Mouse (Mus musculus) frontal cortex, adult (tissue): ENCODE results near the gene Megf11.
A peak's percentile ranks its signal among the peaks of the same experiment; 100 is the strongest.
"Not testable (repeated sequence)": the region's sequence is repeated elsewhere in the genome, so short reads cannot be mapped to it uniquely, and the experiment has no call there.

Source experiments
- ATAC-seq: cut with Nextera tagmentation; 2 replicates; pipeline ENCODE4 v1.9.2; 2017; ENCODE audit warnings: mild to moderate bottlenecking, moderate library complexity, mixed read lengths; ENCODE audit not compliant: low TSS enrichment

The Megf11 gene

DNA sequence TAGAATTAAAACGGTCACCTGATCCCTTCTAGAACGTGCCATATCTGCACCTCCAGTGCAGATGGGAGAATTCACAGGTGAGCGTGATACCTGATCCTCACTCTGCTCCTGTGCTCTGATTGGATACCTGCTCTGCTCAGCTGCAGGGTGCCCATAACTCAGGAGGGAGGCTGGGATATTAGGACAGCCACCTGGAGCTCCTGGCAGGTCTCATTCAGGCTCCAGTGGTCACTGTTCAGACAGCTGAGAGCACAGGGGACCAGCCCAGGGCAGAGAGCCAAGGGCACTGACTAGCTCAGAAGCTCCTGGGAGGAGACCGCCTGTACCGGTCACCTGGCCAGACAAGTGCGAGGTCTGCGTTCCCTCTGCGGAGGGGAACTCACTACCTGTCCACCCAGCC lies 80.7 kb downstream of the Megf11 start:
- no peak for ATAC-seq

DNA sequence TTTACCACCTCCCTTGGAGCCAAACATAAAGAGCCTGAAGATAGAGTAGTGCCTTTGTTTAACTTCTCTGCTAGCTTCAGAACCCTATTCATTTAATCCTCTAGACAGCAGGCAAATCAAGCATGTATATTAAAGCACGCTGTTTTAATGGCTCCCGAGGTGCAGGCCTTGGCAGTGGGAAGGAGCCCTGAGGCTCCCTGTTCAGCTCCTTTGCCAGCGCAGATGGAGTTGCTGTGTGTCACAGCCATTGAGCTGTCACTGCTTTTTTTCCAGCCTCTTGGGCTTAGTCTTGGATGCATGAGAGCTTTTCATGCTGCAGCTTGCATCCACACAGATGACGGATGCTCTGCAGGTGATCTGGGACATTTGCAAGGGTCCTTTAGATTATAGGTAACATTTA lies 81.1 kb downstream of the Megf11 start:
- no peak for ATAC-seq

DNA sequence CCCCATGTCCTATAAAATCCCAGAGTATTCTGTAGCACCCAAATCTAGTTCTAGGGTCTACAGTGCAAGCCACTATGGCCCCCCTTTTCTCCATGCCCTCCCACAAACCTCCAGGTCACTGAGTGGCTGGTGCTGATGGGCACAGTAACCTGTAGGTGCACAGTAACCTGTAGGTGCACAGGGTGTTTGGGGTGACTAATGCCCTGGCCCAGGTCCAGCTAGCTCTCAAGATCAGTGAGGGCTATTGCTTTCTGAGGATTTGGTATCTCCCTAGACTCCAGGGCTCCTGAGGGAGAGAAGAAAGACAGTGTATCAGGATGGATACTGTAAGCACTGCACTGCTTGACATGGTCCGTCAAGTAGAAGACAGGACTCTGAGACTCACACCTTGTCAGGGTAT lies 85.4 kb downstream of the Megf11 start:
- ATAC-seq: no peak

DNA sequence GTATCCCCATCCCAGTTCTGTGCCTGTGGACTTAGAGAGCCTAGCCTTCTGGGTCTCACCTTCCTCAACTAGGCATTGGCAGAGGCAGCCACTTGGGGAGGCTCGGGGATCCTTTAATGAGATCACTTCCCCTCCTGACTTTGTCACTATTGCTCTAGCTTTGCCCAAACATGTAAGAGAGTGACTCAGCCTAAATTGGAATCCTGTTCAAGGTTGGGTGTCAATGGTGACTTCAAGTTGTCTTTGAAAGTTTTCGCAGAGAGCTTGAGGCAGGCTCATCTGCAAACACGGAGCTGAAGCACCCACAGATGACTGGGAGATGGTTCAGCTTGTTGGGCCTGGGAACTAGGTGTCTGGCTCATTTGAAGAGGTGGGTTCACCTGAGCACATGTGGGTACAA lies 85.9 kb downstream of the Megf11 start:
- ATAC-seq: no peak

DNA sequence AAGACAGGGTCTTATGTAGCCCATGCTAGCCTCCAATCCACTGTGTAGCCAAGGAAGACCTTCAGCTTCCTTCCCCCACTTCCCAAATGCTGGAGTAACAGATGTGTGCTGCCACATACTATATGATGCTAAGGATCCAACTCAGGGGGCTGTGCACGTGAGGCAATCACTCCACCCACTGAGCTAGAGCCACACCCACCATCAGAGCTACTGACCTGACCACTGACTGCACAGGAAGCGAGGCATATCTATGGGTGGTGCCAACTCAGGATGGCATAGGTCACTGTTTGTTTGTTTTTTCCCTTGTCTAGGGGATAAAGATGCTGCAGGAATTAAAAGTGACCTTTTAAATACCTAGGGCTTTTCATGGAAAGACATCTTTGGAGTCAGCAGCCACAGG lies 86.7 kb downstream of the Megf11 start:
- ATAC-seq: no peak

DNA sequence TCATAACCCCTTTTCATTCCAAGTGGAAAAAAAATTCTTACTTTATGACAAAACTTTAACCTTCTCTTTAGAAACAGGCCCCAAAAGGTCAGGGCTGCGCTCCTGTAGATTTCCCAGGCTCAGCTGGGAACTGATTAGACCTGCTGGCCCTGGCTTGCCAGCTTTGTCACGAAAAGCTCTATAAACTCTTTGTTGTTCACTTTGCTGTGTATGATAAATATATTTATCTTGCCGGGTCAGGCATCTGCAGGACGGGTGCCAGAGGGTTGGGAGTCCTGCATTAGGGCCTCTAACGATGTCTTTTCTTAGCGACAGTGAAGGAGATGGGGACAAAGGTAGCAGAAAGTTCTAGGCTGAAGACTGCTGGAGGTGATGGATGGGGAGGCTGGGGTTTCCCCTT lies 87.3 kb downstream of the Megf11 start:
- ATAC-seq: no peak

DNA sequence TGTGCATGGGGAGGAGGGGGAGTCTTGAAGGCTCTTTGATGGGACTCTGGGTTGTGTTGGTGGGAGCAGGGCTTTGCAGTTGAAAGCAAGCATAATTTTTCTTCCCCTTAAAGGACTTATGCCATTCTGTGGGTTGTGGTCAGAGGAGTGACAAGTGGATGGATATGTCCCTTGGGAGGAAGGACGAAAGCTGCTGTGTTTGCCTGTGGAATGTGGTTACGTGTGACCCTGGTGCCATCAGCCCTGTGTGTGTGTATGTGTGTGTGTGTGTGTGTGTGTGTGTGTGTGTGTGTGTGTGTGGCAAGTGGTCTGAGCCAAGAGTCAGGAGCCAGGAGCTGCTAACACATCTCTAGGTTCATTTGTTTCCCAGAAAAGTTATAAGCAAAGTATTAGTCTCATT lies 87.7 kb downstream of the Megf11 start:
- no peak for ATAC-seq

DNA sequence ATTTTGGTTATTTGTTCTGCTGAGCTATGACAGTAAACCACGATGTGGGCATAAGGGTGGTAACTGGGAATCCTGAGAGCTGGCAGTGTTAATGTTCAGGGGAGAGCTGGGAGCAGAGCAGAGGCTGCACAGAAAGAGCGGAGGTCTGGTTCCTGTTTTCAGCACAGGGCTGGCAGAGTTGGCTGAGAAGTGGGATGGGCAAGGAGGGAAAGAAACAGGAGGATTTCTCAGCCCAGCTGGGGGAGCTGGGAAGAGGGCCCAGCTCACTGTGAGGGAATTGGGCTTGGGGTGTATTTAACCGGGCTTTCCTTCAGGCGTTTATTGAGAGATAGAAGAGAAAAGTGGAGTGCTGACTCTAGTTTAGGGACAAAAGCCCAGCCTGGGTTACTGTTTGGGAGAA lies 88.3 kb downstream of the Megf11 start:
- peak; percentile 57 for ATAC-seq

DNA sequence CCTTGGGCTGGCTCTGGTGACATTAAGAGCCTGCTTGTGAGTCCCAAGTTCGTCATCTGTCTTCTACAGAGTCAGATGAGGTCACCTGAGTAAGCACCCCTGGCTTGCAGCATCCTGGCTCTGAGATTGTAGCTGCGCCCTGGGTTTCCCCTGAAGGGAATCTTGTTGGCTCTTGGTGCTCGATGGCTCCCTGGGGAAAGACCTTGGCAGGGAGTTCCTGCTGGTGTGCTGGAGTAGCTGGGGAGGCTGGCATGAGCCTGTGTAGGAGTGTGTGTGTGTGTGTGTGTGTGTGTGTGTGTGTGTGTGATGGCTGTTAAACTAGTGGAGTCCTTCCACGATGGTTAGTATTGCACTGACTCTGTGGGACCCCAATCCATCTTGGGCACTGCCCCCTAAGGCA lies 88.7 kb downstream of the Megf11 start:
- ATAC-seq: no peak

DNA sequence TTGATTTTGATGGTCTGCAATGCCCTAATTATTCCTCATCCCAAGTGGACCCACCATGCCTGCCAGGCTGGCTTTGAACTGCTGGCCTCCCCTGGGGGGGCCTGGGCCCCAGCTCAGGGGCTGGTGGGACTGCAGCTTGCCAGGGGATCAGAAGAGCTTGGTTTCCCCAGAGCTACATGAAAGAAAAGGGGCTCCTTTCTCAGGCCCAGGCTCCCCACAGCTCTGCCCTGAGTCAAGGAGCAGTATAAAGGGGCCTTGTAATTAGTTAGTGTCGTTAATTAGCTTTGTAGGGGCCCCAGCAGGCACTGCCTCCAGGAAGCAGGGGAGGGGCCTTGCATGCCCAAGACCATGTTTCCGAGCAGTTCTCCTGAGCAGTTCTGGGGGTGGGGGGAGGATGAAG lies 90.5 kb downstream of the Megf11 start:
- ATAC-seq: no peak

DNA sequence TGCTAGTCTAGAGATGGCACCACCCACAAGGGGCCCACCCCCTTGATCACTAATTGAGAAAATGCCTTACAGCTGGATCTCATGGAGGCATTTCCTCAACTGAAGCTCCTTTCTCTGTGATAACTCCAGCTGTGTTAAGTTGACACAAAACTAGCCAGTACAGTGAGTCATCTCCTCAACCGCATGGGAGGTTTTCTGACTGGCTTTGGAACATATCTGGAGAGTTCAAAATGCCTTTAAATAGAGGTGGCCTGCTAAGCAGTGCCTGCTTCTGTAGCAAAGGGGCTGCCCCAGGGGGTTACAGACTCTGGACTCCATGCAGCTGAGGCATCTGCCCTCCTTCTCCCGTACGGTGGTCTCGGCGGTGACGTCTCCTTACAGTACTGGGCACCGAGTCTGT lies 92.0 kb downstream of the Megf11 start:
- not testable (repeated sequence) for ATAC-seq

DNA sequence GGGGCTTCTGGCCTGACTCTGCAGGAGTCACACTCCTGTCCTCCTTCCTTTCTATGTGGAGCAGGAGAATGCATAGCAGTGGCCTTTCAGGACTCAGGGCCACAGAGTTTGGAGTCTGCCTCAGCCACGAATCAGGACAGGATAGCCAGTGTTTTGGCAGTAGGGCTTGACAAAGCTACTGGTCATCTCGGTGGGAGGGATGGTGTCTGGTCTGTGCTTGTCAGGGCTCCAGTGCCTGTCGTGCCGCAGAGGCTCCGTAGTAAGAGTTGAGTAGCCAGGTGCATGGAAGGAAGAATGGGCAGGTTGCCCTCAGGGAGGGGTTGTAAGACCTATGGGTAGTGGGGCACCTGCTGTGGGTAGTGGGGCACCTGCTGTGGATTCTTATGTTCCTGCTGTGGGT lies 96.7 kb downstream of the Megf11 start:
- ATAC-seq: no peak

DNA sequence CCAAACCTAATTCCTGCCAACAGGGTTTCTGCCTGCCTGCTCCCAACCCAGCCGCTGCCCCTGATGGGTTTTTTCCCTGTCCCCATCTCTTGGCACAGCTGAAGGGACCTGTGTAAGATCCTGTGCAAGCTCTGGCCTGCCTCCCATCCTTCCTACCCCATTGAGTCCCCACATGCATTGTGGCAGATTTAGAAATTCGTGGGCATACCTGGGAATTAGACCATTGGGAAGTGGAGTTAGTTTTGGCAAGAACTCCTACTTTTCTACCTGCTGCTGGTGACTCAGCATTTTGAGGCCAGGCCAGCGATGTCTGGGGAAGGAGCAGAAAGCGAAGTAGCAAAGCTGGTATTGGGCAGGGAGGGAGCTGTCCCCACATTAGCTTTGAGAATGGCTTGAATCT lies 102.0 kb downstream of the Megf11 start:
- no peak for ATAC-seq

DNA sequence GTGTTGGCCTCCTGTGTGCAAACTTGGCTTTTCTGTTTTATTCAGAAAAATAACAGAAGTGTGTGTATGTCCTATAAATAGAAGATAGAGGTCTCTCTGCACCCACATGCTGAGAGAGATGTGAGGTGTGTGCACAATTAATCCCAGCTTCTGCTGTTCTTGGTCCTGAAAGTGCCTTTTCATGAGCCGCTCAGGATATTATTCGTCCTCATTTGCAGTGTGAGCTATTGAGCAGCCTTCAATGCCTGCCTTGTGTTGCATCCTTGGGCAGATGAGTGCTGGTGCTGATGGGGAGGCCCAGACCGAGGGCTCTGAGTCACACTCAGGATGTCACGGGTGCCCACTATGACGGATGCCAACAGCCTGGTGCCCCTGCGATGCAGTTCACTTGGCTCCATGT lies 109.2 kb downstream of the Megf11 start:
- ATAC-seq: no peak; the same call in 1 of the 2 replicates

DNA sequence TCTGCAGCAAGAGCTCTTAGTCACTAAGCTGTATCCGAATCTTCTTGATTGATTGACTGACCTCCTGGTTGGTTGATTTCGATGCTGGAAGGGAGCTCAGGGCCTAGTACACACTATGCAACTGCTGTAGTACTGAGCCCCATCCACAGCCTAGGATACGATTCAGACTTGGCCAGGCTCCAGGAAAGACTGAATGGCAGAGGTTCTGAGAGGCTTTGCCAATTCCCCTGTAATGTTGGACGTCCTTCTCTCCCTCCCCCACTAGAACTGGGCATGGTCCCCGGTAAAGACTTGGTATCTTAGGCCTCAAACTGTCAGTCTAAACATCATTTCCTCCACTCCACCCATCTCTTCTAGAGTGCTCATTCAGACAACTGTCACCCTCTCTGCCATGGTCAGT lies 113.5 kb downstream of the Megf11 start:
- no peak for ATAC-seq

DNA sequence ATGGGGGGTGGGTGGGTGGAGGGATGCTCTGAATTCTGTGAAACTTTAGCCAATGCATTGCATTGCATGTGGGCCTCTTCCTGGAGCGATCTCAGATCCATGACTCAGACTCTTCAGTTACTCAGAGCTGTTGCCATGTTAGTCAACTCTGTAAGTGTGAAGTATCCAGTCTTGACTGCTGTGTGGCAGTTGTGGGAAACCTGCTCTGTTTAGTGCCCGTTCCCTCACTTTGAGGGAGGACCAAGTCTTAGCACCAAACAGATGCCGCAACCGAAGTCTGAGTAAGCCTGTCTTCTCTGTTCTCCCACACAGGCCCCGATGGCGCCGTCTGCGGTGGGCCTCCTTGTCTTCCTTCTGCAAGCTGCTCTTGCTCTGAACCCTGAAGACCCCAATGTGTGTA lies 115.8 kb downstream of the Megf11 start:
- peak; percentile 96 for ATAC-seq

DNA sequence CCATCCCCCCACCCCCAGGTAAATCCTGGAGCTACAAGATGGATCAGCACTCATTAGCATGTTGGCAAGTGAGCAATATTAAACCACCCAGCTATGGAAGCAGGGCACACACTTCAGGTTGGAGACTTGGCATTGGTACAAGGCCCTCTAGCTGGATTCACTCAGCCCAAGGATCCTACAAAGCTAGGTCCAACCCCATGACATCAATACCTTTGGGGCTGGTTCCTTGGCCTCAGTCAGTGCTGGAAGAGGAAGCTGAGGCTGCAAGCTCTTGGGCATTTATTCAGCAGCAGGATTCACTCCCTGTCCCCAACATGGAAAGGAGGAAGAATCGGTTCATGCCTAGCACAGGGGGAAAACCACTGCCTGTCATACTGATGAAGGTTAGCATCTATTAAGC lies 118.6 kb downstream of the Megf11 start:
- no peak for ATAC-seq

DNA sequence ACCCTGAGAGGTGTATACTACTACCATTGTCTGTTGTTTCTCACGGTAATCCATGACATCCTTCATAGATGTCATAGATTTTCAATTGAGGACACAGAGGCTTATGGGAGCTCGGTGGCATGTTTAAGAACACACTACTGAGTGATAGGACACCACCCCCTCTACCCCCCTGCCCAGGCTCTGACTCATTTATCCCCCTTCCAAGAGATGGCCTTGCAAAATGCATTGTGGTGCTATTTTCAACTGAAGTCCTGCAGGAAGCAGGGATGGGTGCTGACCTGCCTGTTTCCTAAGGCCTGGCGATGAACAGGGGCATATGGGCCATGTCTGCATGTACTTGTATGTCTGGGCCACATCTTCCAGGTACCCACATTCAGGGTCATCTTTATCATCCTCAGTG lies 119.0 kb downstream of the Megf11 start:
- no peak for ATAC-seq

DNA sequence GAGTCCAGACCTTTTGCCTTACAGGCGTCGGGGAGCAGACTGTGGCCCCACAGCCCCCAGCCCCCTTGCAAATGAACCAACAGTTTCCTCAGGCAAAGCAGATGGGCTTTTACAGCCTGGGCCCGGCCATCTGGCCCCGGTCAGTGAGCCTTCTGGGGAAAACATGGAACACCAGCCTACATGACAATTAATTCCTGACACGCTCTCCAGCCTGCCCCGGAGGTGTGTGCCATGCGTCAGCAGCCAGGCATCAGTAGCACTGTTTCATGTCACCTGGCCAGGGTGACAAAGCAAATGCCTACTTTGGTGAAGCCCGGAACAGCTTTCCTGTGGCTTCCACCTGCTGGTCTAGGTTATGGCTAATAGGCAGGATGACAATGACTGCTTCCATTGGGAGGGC lies 119.5 kb downstream of the Megf11 start:
- no peak for ATAC-seq

DNA sequence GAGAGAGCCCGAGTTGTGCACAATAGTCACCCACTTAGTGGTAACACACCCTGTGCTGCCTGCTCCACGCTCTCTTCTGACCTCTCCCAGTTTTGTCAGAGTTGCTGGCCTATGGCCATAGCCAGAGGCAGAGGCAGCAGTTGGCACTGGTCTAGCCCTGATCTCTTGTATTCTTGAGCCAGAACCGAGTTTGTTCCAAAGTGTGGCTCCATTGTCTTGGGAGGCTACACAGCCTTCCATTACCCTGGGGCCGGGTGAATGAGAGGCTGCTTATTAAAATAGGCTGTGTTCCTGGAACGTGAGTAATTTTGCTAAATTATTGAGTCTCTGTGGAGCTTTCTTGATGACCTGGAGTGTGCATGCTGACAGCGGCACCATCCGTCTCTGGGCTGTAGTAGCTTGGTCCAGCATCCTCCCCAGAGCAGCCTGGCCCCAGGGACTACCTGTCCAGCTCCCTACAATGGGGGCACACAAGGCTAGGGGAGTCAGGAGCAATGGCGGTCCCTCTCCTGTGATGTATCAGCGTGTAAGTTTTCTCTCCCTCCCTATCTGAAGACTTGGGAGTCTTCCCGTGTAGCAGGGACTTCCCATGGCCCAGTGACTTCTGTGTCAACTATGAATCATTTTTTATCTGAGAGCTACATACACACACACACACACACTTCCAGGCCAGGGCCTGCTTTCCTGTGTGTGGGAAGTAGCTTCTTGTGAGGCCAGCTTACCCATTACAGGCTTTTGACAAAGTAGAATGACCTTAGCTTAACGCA lies 121.2 kb downstream of the Megf11 start:
- ATAC-seq: no peak

DNA sequence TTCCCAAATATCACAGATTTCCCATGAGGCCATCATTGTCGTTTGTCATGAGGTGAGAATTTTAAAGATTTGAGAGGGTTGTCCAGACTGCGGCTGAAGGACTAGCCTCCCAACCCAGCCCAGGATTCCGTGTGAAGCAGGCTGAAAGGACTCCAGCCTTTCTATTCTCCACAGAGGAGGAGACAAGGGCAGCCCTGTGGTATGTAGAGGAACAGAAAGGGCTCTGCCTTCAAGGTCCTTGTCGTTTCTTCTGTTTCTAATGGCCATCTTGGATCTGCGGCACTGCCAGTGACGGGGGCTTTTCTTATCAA lies 121.7 kb downstream of the Megf11 start:
- ATAC-seq: no peak

DNA sequence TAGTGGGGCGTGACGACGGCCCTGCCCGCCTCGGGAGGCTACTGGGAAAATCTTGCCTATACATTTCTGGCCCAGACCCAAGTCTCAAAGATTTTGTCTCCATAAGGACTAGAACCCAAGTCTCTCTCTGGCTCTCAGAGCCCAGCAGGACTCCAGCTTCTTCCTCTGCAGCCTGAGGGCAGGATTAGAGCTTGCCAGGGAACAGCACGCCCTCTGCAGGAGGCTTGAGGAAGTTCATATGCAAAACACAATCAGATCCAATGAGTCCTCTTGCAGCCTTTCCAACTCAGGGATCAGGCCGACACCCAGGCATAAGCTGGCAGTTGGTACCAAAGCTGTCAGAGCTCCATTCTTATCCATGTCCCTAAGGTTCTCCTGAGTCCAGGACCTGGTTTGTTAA lies 122.6 kb downstream of the Megf11 start:
- no peak for ATAC-seq

DNA sequence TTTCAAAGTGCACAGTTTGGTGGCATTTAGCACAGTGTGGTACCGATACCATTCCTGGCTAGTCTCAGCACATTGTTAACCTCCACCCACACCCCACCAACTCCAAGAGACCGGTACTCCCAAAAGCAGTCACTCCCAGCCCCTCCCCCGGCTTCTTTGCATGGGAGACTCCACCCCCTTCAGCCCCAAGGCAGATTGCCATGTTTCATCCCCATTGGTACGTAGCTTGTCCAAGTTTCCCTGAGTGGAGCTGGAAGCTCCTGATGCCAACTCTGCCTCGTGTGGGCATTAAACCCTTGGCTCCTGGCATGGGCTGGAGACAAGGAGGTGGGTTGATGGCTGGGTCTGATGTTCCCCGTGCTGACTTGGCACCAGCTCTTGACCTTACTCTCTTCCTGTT lies 129.4 kb downstream of the Megf11 start:
- ATAC-seq: no peak

DNA sequence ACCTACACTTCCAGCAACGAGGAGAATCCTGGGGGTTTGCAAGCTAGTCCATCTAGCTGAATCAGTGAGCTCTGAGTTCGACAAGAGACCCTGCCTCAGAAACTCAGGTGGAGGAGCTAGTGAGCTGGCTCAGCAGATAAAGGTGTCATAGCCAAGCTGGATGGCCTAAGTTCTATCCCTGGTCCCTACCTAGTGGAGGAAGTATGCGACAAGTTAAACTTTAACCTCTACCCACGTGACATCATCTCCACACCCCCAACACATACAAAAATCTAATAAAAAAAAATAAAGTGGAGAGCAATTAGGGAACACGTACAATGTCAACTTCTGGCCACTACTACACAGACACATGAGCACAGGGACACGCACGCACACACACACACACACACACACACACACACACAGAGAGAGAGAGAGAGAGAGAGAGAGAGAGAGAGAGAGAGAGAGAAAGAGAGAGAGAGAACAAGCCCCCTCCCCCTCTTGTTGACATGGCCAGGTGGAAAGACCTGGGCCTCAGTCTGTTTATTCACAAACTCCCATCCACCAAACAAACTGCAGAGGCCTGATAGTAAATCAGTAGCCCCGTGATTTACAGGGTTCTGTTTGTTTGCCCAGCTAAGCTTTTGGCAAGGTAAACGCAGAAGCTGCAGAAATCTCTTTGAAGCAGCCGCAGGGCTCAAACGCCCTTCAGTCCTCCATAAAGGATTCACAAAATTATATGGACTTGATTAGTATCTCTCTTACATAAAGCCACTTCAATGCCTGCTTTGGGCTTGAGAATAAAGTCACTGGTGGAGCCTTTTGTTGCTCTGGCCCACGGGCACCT lies 134.7 kb downstream of the Megf11 start:
- ATAC-seq: no peak
